Mouse (Mus musculus) cerebellum, postnatal 25 days (tissue): ENCODE results near the gene Gm7075.
"Not testable (repeated sequence)": the region's sequence is repeated elsewhere in the genome, so short reads cannot be mapped to it uniquely, and the experiment has no call there.

Source experiments
- DNase-seq, 2 experiments: peaks; one replicate each; pipeline ENCODE4 v3.0.0; 2021; ENCODE audit warnings: mixed read lengths in 2 of 2

The Gm7075 gene

DNA sequence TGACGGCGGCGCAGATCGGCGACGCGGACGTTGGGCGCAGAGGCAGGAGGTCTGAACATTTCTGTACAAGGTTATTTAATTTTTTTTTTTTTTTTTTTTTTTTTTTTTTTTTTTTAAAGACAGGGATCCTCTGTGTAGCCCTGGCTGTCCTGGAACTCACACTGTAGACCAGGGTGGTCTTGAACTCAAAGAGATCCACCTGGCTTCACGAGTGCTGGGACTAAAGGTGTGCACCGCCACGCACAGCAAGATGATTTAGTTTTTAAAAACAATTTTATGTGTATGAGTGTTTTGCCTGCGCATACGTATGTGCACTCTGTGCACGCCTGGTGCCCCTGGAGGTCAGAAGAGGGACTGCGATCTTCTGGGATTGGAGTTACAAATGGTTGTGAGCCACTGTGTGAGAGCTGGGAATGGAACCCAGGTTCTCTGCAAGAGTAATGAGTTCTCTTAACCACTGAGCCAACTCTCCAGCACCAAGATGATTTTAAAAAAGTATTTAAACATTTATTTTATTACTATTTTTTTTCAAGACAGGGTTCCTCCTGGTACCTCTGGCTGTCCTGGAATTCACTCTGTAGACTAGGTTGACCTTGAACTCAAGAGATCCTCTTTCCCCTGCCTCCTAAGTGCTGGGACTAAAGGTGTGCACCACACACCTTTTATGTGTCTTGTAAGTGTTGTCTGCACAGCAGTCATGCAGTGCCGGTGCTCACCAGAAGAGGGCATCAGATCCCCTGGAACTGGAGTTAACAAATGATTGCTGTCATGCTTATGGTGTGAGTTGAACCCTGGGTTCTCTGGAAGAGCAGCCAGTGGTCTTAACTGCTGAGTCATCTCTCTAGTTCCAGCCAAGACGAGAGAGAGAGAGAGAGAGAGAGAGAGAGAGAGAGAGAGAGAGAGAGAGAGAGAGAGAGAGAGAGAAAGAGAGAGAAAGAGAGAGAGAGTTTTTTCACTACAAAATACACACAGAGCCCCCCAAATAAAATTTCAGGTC, at the start of gene Gm7075:
Gm7075 (minus strand) TSS at position 51 of the 997 bp plus-strand sequence.
- peak; percentile 30 to 55 for DNase-seq

DNA sequence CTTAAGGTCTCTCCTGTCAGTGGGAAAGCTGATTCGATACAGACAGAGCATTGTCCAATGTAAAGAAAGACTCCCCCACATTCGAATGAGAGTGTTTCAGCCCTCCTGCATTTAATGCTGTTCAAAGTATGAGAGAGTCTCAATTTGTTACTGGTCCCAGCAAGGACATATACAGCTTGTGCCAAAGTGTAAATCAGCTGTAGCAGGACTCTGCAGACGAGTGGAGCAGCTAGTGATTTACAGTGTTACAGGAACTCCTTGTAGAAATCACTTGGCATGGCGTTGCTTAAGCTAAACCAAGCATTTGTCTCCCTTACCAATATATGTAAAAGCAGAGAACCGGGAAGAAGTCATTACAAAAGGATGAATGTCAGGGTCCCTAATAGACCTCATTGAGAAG, 39.3 kb upstream of the Gm7075 start:
- no peak for DNase-seq

GRCm38 (mm10) chr10:63457292-63458128, 35.9 kb upstream of the Gm7075 start:
- no peak for DNase-seq

DNA sequence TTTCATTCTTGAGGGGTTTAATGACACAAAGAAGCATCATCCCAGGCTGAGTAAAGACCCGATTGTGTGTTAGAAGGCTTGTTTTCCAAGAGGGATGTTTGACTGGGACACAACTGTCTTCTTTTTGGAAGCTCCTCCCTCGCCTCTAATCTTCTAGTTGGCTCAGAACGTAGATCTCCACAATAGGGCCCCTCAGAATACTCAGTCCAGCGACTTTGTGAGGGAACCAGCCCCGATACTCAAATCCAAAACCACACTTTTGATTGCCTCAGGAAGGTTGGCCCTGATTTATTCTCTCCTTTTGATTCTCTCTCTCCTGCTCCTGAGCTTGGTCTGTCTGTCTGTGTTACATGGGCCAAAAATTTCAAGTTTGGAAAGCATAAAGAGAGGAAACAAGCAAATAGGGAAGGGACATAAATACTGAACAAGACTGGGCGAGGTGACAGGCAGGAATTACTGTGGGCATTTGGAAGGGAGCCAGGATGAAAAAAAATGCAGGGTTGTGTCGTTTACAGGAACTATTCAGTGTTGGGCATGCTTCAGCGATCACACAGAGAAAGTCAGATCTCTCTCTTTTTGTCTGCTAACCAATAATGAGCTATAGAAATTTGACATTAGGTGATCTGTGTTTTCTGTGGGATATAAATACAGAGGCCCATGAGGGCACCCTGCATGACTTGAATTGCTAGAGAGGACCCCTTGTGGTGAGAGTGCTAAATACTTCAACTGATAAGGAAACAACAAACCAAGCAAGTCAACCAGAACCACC, 33.7 kb upstream of the Gm7075 start:
- peak in 1 of 2 experiments; percentile 16 for DNase-seq

GRCm38 (mm10) chr10:63453926-63454325, 32.3 kb upstream of the Gm7075 start:
- DNase-seq = no peak

DNA sequence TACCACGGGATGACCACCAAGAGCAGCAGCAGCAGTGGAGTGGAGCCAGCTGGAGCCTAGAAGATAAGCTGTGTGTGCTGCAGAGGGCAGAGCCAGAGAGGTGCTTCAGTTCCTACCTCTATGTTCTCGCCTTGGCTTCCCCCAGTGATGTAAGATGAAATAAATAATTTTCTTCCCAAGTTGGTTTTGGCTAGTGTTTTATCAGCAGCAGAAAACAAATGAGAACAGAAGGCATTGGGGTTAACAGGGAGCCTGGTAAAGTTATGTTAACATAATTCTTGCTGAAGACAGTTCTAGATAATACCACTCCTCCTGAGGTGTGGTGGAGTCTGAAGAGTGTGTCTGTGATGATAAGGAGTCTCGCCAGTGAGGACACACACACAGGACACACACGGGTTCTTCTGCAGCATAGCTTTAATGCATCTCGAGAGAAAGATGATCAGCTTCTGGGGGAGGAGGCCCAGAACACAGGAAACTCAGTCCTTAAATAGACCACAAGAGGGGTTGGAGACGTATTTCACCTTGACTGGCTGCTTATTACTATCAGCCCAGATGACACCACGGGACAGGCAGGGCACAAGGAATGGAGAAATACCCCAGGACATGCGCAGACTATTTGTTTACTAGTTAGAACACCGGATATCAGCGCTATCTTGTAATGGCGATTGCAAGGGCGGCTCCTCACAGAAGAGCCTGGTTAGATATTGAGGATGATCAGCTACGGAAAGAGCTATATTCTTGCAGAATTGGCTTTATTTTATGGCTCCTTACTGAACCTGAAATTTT, 23.2 kb upstream of the Gm7075 start:
- DNase-seq = not testable (repeated sequence)

GRCm38 (mm10) chr10:63439694-63440228, 18.2 kb upstream of the Gm7075 start:
- DNase-seq = no peak

DNA sequence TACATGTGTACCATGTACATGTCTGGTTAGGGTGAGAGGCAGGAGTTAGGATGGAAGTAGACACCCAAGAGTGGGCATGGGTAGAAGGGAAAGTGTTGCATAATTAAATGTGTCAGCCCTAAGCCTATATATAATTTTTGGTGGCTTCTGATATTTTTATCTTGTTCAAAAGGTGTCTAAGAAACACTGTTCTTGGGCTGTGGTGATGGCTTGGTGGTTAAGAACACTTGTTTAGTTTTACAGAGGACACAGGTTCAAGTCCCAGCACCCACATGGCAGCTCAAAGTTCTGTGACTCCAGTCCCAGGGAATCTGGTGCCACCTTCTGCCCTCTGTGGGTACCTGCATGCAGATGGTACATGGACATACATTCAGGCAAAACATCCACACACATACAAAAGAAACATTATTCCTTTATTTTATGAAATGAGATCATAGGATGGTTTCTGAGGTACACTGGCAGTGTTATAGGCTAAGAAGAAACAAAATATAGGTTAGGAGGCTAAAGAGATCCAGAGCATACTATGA, 17.2 kb upstream of the Gm7075 start:
- no peak for DNase-seq

DNA sequence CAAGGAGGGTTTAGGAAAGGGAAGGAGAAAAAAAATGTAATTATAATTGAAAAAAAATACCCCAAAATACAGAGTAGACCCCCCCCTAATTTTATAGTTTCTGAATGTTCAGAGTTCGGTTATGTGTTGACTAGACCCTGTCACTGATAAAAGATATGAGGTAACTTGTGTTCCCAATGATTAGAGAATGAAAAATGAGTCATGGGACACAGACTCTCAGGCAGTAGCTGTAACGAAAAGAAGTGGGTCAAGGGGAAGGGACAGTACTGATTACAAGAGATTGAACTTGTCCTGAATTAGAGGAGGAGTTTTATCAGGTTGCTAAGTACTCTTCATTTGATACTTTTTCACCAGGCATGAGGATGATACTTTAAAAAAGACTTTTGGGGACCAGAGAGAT, 11.3 kb upstream of the Gm7075 start:
- no peak for DNase-seq

DNA sequence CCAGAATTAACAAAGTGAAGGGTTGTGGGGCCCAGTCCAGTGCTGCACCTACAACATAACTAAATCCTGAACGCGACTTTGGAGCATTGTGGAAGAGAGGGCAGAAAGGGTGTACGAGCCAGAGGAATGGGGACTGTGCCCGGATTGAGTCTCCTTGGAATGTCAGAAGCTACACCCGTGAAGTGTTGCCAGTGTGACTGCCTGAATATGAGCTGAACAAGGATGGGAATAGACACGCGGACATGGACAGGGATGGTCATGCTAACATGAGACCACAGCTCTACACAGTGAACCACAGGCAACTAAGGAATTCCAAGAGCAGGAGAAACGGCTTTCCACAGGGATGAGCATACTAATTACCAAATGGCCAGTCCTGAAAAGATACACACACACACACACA, 10.5 kb upstream of the Gm7075 start:
- DNase-seq = no peak

GRCm38 (mm10) chr10:63431221-63431736, 9.7 kb upstream of the Gm7075 start:
- no peak for DNase-seq

GRCm38 (mm10) chr10:63429785-63430305, 8.3 kb upstream of the Gm7075 start, which contains the start of gene Ctnna3:
Gene Ctnna3 (plus strand): TSS chr10:63430098.
- DNase-seq = peak; percentile 90 to 92

DNA sequence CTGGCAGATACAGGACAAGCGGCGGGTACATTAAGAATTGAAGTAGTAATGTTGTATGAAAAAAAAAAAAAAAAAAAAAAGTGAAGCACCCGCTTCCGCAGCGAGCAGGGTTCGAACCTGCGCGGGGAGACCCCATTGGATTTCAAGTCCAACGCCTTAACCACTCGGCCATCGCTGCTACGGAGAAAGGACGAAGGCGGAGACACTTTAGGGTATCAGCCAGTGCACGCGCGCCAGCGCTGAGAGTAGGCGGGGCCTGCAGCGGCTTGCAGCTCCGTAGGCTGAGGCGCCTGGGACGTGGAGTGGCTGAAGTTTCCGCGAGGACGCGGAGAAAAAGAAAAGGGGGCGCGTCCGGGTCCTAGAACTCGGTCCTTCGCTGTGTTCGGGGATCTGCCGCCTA, 7.8 kb upstream of the Gm7075 start:
- DNase-seq = peak; percentile 98 to 100

DNA sequence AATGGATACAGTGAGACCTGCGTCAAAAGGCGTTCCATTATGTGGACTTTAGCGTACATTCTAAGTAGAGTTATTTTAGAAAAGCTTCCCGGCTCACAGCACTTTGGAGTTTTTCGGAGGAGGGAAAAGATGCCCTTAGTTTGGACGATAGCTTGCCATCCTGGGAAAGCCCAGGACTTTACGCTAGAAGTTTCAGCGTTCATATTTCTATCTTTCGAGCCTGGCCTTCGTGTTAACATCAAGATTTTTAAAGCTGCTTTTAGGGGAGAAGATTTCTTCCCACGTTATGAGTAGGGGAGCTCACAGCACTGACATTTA, 7.4 kb upstream of the Gm7075 start:
- DNase-seq = no peak

DNA sequence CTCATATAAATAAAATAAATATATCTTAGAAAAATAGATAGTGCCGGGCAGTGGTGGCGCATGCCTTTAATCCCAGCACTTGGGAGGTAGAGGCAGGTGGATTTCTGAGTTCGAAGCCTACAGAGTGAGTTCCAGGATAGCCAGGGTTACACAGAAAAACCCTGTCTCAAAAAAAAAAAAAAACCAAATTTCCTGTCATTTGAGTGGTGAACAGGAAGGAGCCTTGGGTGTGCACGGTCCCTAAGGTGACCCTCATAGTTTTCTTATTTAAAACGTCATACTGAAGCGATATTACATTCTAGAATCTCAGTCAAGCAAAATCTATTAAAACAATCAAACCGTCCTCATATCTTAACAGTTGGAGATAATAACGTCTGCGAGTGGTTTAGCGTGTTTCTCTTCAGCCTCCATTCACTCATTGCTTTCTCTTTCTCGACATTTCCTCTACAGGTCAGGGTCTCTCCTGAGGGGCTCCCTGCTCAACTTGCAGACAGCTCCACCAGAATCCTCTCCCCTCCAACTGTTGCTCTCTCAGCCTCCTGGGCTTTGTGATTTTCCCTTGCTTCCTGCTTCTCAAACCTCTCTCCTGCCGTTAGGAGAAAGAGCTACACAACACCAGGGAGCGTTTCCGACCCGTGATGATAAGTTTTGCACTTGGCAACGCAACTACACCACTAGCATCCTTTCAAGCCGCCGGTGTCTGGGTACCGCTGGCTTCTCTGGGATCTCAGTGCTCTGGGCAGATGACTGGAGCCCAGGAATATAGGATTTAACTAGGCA, 6.8 kb upstream of the Gm7075 start:
- peak; percentile 39 to 49 for DNase-seq

DNA sequence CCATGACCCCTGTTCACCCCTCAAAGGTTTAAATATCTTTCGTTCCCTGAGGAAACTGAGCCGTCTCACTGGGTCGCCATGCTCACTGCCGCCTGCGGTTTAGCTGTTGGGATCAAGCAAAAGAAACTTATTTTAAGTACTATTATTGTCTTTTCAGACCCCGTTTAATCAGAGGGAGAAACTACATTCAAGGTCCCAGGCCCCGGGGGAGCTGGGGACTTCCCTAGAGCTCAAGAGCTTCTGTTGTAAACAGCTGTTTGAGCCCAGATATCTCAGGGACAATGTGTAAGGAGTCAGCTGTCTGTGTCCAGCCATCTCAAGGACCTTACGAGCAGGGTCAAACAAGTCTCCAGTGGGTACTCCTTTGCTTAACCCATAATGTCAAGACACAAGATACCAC, 5.6 kb upstream of the Gm7075 start:
- no peak for DNase-seq

GRCm38 (mm10) chr10:63424475-63424814, 2.9 kb upstream of the Gm7075 start:
- DNase-seq = peak; percentile 34 to 61

- no peak for DNase-seq
These were observed 2.2 kb upstream of the Gm7075 start for GRCm38 (mm10) chr10:63423591-63424474.

DNA sequence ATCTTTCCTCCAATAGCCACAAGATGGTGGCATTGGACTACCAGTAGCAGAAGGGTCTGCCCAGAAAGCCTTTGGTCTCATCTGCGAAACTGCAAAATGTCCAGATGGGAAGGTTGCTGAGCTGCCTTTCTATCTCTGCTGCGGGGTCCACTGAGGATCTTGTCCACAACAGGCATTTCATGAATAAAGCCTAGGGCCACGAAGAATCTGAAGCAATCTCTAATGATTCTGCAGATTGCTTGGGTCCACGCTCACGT, 1.1 kb upstream of the Gm7075 start:
- no peak for DNase-seq

DNA sequence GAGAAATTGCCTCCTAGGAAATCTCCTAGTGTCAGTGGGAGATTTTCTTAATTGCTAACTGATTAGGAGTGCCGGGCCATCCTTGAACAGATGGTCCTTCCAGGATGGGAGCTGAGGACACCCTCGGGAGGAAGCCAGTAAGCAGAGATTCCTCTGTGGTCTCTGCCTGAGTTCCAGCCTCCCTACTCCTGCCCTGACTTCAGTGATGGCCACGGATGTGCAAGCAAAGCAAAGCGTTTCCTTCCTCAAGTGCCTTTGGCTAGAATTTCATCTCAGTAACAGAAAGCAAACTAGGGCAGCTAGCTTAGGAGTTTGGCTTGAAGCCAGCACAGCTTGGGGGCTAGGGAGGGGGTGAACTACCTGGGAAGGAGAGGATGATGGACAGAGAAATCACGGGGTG, 4.5 kb downstream of the Gm7075 start:
- DNase-seq = no peak
